Mouse (Mus musculus): ENCODE results near the gene C2cd5.
A peak's percentile ranks its signal among the peaks of the same experiment; 100 is the strongest.

C2cd5 gene

GRCm38 (mm10) chr6:142973289-142973688, 126.7 kb downstream of the C2cd5 start:
- DNase-seq: no peak

- DNase-seq: no peak
Measured at GRCm38 (mm10) chr6:142972205-142972604, 127.7 kb downstream of the C2cd5 start.

GRCm38 (mm10) chr6:142967407-142967806, 132.5 kb downstream of the C2cd5 start:
- DNase-seq: no peak

GRCm38 (mm10) chr6:142964531-142965385, 135.2 kb downstream of the C2cd5 start:
- DNase-seq: peak; percentile 90

- peak; percentile 86 for DNase-seq
Measured at GRCm38 (mm10) chr6:142964076-142964530, 135.8 kb downstream of the C2cd5 start, which contains the start of gene St8sia1. St8sia1 (minus strand) TSS chr6:142964452.

GRCm38 (mm10) chr6:142963480-142964075, 136.4 kb downstream of the C2cd5 start:
- no peak for DNase-seq

- no peak for DNase-seq
Measured at GRCm38 (mm10) chr6:142962881-142963280, 137.1 kb downstream of the C2cd5 start.

- DNase-seq: no peak
Measured at GRCm38 (mm10) chr6:142962476-142962875, 137.5 kb downstream of the C2cd5 start.

- no peak for DNase-seq
Measured at GRCm38 (mm10) chr6:142961721-142962455, 138.1 kb downstream of the C2cd5 start.
